Mouse (Mus musculus) left cerebral cortex, adult 2 months (tissue): ENCODE data around the gene Sik1. TPM values are rescaled to one million over a fixed set of nuclear protein-coding genes. Genes with fewer than 3 reads are reported as not detected.

Source experiments
- DNase-seq, 2 experiments: peaks; one replicate each; pipeline ENCODE4 v3.0.0; 2021 to 2022; ENCODE audit warnings: low spot score in 2 of 2, mixed read lengths in 1 of 2; ENCODE audit errors: extremely low spot score in 1 of 2
- H3K27ac ChIP-seq: fragments of 200-600 bp; 2 replicates; pipeline ENCODE4 v1.8.1; 2022
- H3K4me3 ChIP-seq: fragments of 200-600 bp; 2 replicates; pipeline ENCODE4 v1.8.1; 2022
- CTCF ChIP-seq: fragments of 200-600 bp; IDR thresholded peaks from 2 replicates; pipeline ENCODE4 v1.8.1; 2022; ENCODE audit warnings: antibody characterized with exemption, mild to moderate bottlenecking, moderate library complexity
- intact Hi-C: fragments of 180-260 bp; cut with DNase I; formaldehyde crosslinking; loops from one replicate; pipeline ENCODE4 v1.15.1; 2025
- total RNA-seq, 2 experiments: library from RNA; stranded (reverse); gene quantifications; 2 replicates each; pipeline ENCODE4 v1.2.3; 2021

Sik1 gene
- total RNA-seq, 2 experiments from 2014 or later, result 24.5 to 39.5 TPM

DNA sequence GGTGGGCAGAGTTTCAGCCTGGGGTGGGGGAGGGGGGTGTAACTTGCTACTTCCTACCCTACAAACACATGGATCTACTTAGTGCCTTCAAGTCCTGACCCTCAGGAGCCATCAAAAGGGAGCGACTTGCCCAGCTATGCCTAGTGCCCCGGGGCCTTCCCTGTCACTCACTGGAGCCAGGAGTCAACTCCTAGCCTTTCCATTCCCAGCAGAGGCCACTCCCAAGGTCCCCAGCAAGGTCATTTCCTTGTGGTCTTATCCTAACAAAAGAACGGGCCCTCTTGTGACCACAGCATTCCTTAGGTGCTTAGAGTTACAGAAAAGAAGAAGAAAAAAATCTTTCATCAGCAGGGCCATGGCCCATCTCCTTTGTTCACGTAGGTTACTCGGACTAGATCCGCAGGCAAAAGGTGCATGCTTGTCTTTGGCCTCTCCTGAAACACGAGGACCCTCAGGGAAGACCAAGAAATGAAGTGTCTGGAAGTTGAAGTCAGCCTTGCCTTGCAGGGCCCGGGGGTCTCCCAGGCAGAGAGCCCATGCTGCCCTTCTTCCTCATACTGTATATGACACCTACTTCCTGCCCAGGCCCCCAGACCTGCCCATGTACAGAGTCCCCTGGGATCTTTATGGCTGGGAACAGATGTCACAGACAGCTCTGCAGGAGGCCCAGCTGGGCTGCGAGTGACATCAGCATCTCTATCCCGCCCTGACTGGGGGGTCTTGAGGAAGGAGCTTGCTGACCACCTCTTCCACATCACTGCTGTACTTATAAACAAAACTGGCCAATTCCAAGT, 47.3 kb downstream of the Sik1 start:
- intact Hi-C loops, result no loop called here
- Histone ChIP-seq H3K27ac (no peak overlapping the region), H3K4me3 (no peak overlapping the region)
- no peak for DNase-seq
- no peak for TF ChIP-seq CTCF

DNA sequence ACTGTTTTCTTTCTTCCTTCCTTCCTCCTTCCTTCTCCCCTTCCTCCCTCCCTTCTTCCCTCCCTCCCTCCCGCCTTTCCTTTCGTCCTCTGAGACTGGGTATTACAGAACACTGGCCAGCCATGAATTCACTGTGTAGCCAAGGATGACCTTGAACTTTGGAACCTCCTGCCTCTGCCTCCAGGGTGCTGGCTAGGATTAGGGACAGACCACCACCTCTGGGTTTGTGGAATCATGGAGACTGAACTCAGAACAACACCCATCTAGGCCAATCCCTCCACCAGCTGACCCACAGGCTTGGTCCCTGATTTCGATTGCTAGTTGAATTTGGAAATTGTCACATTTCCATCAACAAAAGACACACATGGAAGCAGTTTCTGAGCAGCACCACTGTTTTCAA, 49.1 kb downstream of the Sik1 start:
- Histone ChIP-seq H3K4me3 (no peak overlapping the region), H3K27ac (no peak overlapping the region)
- no peak for DNase-seq
- intact Hi-C loops, result no loop called here
- no peak for TF ChIP-seq CTCF

DNA sequence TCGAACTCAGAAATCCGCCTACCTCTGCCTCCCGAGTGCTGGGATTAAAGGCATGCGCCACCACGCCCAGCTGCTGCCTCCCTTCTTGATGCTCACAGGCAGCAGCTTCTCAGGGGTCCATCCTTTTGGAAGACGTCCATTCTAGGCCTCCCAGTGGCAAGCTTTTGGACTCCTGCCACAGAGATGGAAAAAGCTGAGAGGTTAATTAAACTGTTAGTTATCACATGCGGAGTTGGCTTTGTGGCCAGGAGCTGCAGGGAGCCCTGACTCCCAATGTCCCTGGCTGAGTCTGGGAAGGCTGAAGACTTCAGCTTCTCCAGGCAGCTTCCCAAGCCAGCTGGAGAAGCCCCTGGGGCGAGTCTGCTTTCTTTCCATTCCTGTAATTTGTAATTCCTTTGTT, 49.6 kb downstream of the Sik1 start:
- no peak overlapping the region for H3K4me3 ChIP-seq
- DNase-seq, result no peak
- TF ChIP-seq CTCF, result no peak
- intact Hi-C loops, result no loop called here
- H3K27ac ChIP-seq, result no peak overlapping the region

DNA sequence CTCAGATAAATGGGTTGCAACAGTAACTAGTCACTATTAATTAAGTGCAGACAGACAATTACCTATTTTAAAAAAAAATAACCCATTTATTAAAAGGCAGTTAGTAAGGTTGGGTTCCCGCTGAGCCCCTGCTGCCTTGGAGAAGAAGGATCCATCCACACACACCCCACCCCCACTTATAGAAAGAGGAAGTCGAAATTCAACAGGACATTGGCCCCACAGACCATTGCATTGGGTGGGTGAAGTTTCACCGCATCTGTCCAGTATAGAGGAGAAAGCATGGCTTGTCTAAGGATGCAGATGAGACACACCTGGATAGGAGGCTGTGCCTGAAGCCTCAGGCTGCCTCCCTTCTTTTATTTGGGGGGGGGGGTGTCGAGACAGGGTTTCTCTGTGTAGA, 50.0 kb downstream of the Sik1 start:
- intact Hi-C loops, result no loop called here
- Histone ChIP-seq H3K27ac (no peak overlapping the region), H3K4me3 (no peak overlapping the region)
- no peak for DNase-seq
- TF ChIP-seq CTCF, result no peak

DNA sequence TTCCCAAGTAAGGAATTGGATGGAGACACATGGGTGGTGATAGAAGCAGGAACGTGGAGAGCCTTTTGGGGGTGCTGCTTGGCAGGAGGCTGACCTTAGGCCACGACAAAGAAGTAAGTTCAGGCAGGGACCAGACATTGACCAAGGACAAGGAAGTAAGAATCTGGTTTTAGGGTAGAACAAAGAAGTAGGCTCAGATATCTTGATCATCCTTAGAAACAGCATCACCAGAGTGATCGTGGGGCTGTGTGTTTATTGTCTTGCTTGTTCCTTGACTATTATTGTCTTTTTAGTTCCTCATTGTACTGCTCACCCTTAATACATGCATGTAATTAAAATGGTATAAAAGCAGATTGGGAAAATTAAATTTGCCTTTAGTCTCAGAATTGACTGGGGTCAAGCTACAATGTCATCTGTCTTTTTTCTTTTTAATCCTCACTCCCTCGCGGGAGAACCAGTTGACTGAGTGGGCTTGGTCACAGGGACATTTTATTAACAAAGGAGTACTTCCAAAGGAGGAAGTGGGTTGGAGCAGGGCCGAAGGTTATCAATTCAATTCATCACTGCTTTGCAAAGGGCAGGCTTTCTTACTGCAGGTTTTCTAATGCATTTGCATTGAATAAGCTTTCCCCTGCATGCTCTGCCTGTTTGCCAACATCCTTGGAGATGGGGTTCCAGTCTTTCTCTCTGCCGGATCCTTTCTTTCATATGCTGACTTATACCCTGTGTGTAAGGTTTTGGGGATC, 53.2 kb downstream of the Sik1 start:
- H3K4me3 ChIP-seq, result no peak overlapping the region
- DNase-seq, result no peak
- TF ChIP-seq CTCF, result no peak
- H3K27ac ChIP-seq, result no peak overlapping the region
- intact Hi-C loops, result no loop called here

DNA sequence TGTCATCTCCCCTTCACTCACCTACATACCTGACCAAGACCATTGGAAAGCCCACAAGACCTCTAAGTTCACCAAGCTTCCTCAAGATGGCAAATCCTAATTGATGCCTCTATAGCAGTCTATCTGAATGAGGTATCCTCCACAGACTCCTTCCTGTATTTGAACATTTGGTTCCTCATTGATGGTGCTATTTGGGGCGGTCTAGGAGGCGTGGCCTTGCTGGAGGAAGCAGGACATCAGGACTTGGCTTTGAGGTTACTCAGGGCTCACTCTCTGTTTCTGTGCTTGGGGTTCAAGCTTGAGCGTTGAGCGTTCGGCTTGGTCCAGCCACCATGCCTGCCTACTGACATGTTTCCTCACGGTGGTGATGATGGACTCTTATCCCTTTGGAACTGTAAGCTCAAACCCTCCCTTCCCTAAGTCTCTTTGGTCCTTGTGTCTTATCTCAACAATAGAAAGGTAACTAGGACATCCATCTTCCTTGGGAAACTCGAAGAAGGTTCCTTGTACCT, 54.7 kb downstream of the Sik1 start:
- no peak for DNase-seq
- Histone ChIP-seq H3K27ac (no peak overlapping the region), H3K4me3 (no peak overlapping the region)
- no peak for TF ChIP-seq CTCF
- intact Hi-C loops, result no loop called here

DNA sequence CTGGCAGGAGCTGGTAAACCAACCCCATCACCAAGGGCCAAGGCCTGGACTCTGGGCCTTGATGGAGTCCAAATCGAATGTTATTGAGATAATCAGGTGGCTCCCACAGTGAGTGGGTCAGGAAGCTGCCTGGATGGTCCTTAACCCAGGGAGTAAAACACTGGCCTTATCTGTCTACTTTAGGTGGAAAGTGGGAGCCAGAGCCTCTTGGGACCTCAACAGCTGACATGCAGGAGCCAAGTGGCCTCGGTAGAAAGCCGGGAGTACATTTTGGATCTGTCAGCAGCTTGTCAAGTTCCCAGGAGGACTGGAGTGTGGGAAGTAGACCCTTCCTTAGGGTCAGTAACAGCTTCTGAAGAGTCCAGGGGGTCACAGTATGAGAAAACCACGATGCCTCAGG, 59.7 kb downstream of the Sik1 start:
- intact Hi-C loops, result no loop called here
- no peak for TF ChIP-seq CTCF
- H3K27ac ChIP-seq, result no peak overlapping the region

More for the DNA sequence above, 59.7 kb downstream of the Sik1 start:
- no peak overlapping the region for H3K4me3 ChIP-seq
- no peak for DNase-seq

Other genes starting within 250 kb of the Sik1 start
- 10 to 100 TPM; 46.7 to 51.6 TPM for gene Cbs, start 218.6 kb downstream of the Sik1 start, total RNA-seq
- gene U2af1, start 196.9 kb downstream of the Sik1 start, total RNA-seq, result 100 to 1,000 TPM; 117 to 119 TPM
- not detected for gene Cryaa, start 178.0 kb downstream of the Sik1 start, total RNA-seq
- gene Rrp1b, start 180.3 kb upstream of the Sik1 start, total RNA-seq, result 10 to 100 TPM; 20.6 to 24.5 TPM
- 1 to 10 TPM in 1 of 2 experiments, under 1 TPM in 1; 0.93 to 1.3 TPM for gene Hsf2bp, start 180.5 kb upstream of the Sik1 start, total RNA-seq